Mouse (Mus musculus): ENCODE data around the gene Srrd. TPM values are rescaled to one million over a fixed set of nuclear protein-coding genes. Genes with fewer than 3 reads are reported as not detected.

Srrd gene
- total and polyA plus RNA-seq, 3 experiments: 18.5 to 28.0 (median 21.3) TPM

DNA sequence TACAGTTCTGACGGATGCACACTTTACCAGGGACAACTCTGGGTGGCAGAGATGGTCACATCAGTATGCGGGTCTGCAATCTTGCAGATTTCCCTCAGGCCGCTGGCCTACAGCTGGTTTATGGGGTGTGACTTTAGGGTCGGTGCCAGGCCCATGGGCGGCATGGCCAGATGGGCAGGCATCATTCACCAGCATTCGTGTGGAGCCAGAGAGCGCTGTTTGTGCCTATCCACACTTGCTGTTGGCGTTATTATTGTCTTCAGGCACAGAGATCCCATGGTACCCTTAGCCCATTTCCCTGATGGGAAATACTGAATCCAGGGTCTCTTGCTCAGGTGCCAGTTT, 52.3 kb downstream of the Srrd start:
- no peak for DNase-seq (ENCODE audit: low spot score)
- Histone ChIP-seq H3K36me3 (replicated peaks) (peaks cover 83% of the 10 kb centered on the region), H3K4me3 (ENCODE audit: low read depth, low read length) (no peak overlapping the region), H3K4me1 (ENCODE audit: insufficient read depth, low read depth, low read length) (peaks cover 98% of the 10 kb centered on the region), H3K27me3 (ENCODE audit: insufficient read depth, low read length) (no peaks in the 10 kb centered on the region), H3K9me3 (replicated peaks) (no peaks in the 10 kb centered on the region)
- TF ChIP-seq CTCF (IDR thresholded peaks at IDR 0.05; ENCODE audit: low read depth, low read length): no peak
- TF ChIP-seq GATA2 (IDR thresholded peaks at IDR 0.05; ENCODE audit: borderline replicate concordance, low read depth, low read length): no peak
- no peak for TF ChIP-seq POLR2AphosphoS5 (IDR thresholded peaks at IDR 0.05; ENCODE audit: insufficient replicate concordance, low read depth, low read length)
- no peak for TF ChIP-seq GATA1 (IDR thresholded peaks at IDR 0.05; ENCODE audit: borderline replicate concordance, low read length)
- no peak for ATAC-seq (ENCODE audit: extremely low read depth, insufficient number of reproducible peaks, low FRiP score, poor library complexity, severe bottlenecking)

DNA sequence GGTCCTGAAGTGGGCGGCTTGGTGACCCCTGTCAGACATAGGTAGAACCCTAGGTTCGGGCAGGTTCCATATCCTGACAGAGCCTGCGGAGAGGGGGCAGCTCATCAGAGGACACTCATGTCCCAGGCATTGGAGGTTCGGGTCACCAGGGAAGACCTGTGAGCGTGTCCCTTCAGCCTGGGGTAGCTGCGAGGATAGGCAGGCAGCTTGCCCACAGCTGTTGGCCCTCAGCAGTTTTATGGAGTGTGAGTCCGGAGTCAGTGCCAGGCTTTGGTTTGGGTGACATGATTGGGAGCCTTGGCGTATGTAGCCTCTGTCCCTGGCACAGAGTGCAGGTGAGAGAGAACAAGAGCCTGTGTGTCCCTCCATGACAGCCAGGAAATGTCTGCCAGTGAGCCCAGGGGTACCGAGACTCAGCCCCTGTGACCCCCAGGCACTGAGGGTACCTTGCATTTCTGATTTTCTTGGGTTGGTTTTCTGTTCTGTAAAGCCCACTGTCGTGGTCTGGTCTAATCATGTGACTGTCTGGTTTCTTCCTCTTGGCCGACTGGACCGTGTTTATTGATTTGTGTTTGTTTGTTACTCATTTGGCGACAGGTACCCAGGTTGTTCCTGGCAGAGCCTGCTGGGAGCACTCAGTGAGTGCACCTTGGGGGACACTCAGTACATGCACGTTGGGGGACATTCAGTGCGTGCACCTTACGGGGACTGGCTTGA, 52.9 kb downstream of the Srrd start:
- Histone ChIP-seq H3K4me3 (ENCODE audit: low read depth, low read length) (no peak overlapping the region), H3K36me3 (replicated peaks) (peaks cover 83% of the 10 kb centered on the region), H3K4me1 (ENCODE audit: insufficient read depth, low read depth, low read length) (peaks cover 98% of the 10 kb centered on the region)

DNA sequence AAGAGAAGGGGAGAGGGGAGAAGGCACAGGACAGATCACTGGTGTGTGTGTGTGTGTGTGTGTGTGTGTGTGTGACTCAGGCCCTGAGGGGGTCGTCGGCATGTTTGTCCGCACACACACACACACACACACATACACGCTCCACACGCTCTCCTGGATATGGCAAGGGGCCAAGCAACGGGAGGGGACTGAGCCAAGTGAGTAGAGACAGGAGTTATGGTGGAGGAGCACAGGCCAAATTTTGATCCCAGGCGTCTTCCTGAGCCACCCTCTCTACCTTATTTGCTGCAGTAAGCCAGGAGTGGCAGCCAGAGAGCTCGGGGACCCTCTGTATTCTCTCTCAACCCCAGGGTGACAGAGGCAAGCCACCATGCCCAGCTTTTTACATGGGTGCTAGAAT, 53.6 kb downstream of the Srrd start:
- ATAC-seq (ENCODE audit: extremely low read depth, insufficient number of reproducible peaks, low FRiP score, poor library complexity, severe bottlenecking) (no peak), DNase-seq (ENCODE audit: low spot score) (no peak)
- peaks cover 83% of the 10 kb centered on the region for H3K36me3 ChIP-seq (replicated peaks)
- no peak overlapping the region; the same call in 1 of the 2 replicates for H3K4me3 ChIP-seq (ENCODE audit: low read depth, low read length)
- TF ChIP-seq TAL1 (conservative IDR thresholded peaks at IDR 0.05; ENCODE audit: low read depth, low read length) (no peak), GATA1 (IDR thresholded peaks at IDR 0.05; ENCODE audit: borderline replicate concordance, low read length) (no peak), CTCF (IDR thresholded peaks at IDR 0.05; ENCODE audit: low read depth, low read length) (no peak), POLR2AphosphoS5 (IDR thresholded peaks at IDR 0.05; ENCODE audit: insufficient replicate concordance, low read depth, low read length) (no peak), GATA2 (IDR thresholded peaks at IDR 0.05; ENCODE audit: borderline replicate concordance, low read depth, low read length) (no peak)
- no peaks in the 10 kb centered on the region for H3K9me3 ChIP-seq (replicated peaks)
- H3K4me1 ChIP-seq (ENCODE audit: insufficient read depth, low read depth, low read length): peaks cover 98% of the 10 kb centered on the region
- H3K27me3 ChIP-seq (ENCODE audit: insufficient read depth, low read length): no peaks in the 10 kb centered on the region

More for the DNA sequence above, 52.9 kb downstream of the Srrd start:
- Histone ChIP-seq H3K27me3 (ENCODE audit: insufficient read depth, low read length) (no peaks in the 10 kb centered on the region), H3K9me3 (replicated peaks) (no peaks in the 10 kb centered on the region)
- no peak for ATAC-seq (ENCODE audit: extremely low read depth, insufficient number of reproducible peaks, low FRiP score, poor library complexity, severe bottlenecking)
- no peak for DNase-seq (ENCODE audit: low spot score)
- TF ChIP-seq POLR2AphosphoS5 (IDR thresholded peaks at IDR 0.05; ENCODE audit: insufficient replicate concordance, low read depth, low read length): no peak
- no peak for TF ChIP-seq GATA2 (IDR thresholded peaks at IDR 0.05; ENCODE audit: borderline replicate concordance, low read depth, low read length)
- TF ChIP-seq CTCF (IDR thresholded peaks at IDR 0.05; ENCODE audit: low read depth, low read length): no peak
- no peak for TF ChIP-seq TAL1 (conservative IDR thresholded peaks at IDR 0.05; ENCODE audit: low read depth, low read length)
- no peak for TF ChIP-seq GATA1 (IDR thresholded peaks at IDR 0.05; ENCODE audit: borderline replicate concordance, low read length)

DNA sequence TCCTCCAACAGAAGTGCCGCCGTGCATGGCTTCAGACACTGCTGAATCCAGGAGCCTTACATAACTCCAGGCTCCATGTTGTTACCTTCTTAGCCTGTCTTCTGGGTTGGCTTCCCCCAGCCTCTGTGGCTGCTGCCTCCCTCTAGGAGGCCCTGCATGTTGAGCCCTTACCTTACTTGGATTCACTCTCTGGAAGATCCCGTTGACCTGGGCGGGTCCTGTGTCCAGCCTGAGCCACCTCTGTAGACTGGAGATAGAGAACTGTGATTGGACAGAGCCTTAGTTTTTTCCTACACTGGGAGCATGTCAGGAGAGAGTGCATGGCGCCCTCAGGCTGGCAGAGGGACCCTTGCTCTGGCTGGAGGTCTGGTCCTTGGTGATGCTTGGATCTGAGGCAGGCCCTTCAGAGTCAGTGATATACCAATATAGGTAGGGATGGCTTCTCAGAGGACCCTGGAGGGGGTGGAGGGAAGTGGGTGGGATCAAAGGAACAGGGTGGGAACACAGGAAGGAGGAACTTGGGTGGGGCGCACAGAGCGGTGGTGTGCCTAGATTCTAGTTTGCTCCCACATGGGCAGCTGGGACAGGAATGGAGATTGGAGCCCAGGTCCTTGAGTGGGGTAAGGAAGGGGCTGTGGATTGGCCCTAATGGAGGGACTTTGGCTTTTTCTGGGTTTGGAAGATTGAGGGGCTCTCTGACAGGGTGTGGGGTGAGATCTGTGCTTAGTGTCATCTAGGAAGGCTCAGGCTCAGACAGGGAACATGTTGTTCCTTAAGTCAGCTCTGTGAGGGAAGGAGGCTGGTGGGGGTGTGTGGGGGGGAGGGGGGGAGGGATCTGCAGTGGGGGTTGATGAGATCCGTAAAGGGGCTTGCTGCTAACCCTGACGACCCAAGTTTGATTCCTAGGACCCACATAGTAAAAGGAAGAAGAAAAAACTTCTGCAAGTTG, 54.4 kb downstream of the Srrd start:
- Histone ChIP-seq H3K27me3 (ENCODE audit: insufficient read depth, low read length) (no peaks in the 10 kb centered on the region), H3K4me3 (ENCODE audit: low read depth, low read length) (peak overlapping the region; percentile 43; the same call in 1 of the 2 replicates), H3K4me1 (ENCODE audit: insufficient read depth, low read depth, low read length) (peaks cover 98% of the 10 kb centered on the region), H3K9me3 (replicated peaks) (no peaks in the 10 kb centered on the region), H3K36me3 (replicated peaks) (peaks cover 86% of the 10 kb centered on the region)
- no peak for DNase-seq (ENCODE audit: low spot score)
- no peak for ATAC-seq (ENCODE audit: extremely low read depth, insufficient number of reproducible peaks, low FRiP score, poor library complexity, severe bottlenecking)
- TF ChIP-seq POLR2AphosphoS5 (IDR thresholded peaks at IDR 0.05; ENCODE audit: insufficient replicate concordance, low read depth, low read length): no peak
- no peak for TF ChIP-seq CTCF (IDR thresholded peaks at IDR 0.05; ENCODE audit: low read depth, low read length)
- TF ChIP-seq TAL1 (conservative IDR thresholded peaks at IDR 0.05; ENCODE audit: low read depth, low read length): no peak
- no peak for TF ChIP-seq GATA2 (IDR thresholded peaks at IDR 0.05; ENCODE audit: borderline replicate concordance, low read depth, low read length)
- TF ChIP-seq GATA1 (IDR thresholded peaks at IDR 0.05; ENCODE audit: borderline replicate concordance, low read length): no peak

DNA sequence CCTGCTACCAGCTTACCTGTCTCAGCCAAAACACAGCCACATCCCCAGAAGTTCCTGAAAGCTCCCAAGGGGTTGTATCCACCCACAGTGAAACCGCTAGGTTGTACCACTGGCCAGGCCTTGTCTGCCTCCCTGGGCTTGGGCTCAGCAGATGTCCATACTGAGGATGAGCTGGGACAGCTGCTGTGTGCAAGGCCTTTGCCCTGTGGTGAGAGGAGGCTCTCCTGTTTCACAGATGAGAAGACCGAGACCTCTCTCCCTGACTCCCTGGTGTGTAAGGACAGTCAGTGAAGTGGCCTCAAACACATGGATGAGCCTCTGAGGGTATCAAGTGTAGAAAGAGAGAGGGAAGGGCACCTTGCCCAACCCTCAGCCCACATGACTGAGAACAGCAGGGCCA, 55.2 kb downstream of the Srrd start:
- H3K9me3 ChIP-seq (replicated peaks): no peaks in the 10 kb centered on the region
- peaks cover 86% of the 10 kb centered on the region for H3K36me3 ChIP-seq (replicated peaks)
- ATAC-seq (ENCODE audit: extremely low read depth, insufficient number of reproducible peaks, low FRiP score, poor library complexity, severe bottlenecking) (no peak), DNase-seq (ENCODE audit: low spot score) (no peak)
- TF ChIP-seq GATA1 (IDR thresholded peaks at IDR 0.05; ENCODE audit: borderline replicate concordance, low read length) (no peak), TAL1 (conservative IDR thresholded peaks at IDR 0.05; ENCODE audit: low read depth, low read length) (no peak), GATA2 (IDR thresholded peaks at IDR 0.05; ENCODE audit: borderline replicate concordance, low read depth, low read length) (no peak), CTCF (IDR thresholded peaks at IDR 0.05; ENCODE audit: low read depth, low read length) (no peak), POLR2AphosphoS5 (IDR thresholded peaks at IDR 0.05; ENCODE audit: insufficient replicate concordance, low read depth, low read length) (no peak)
- peak overlapping the region; percentile 43; the same call in 1 of the 2 replicates for H3K4me3 ChIP-seq (ENCODE audit: low read depth, low read length)
- peaks cover 98% of the 10 kb centered on the region for H3K4me1 ChIP-seq (ENCODE audit: insufficient read depth, low read depth, low read length)
- H3K27me3 ChIP-seq (ENCODE audit: insufficient read depth, low read length): no peaks in the 10 kb centered on the region

Other genes with a start within 250 kb of the Srrd start
- gene Cryba4, start 90.5 kb downstream of the Srrd start, total RNA-seq (2014; fragmentation: Nextera tagmentation): not detected in 2 replicates
- gene Cryba4, start 90.5 kb downstream of the Srrd start, total RNA-seq (2017): 0.98 TPM in 1 of 2 replicates, not detected in the other
- gene Cryba4, start 90.5 kb downstream of the Srrd start, polyA plus RNA-seq (2012): 0.43 and 0.63 TPM in 2 replicates
- gene Crybb1, start 87.2 kb downstream of the Srrd start, total RNA-seq (2014; fragmentation: Nextera tagmentation): not detected in 2 replicates
- gene Crybb1, start 87.2 kb downstream of the Srrd start, total RNA-seq (2017): not detected in 2 replicates
- gene Crybb1, start 87.2 kb downstream of the Srrd start, polyA plus RNA-seq (2012): 0.14 TPM in 1 of 2 replicates, not detected in the other
- 43.7 and 55.7 TPM in 2 replicates for gene Tpst2, start 66.3 kb downstream of the Srrd start, total RNA-seq (2014; fragmentation: Nextera tagmentation)
- gene Tpst2, start 66.3 kb downstream of the Srrd start, total RNA-seq (2017): 32.9 and 37.3 TPM in 2 replicates
- 103 and 156 TPM in 2 replicates for gene Tpst2, start 66.3 kb downstream of the Srrd start, polyA plus RNA-seq (2012)
- gene Tfip11, start 16.7 kb downstream of the Srrd start, total RNA-seq (2014; fragmentation: Nextera tagmentation): 19.4 and 21.7 TPM in 2 replicates
- 14.9 and 19.4 TPM in 2 replicates for gene Tfip11, start 16.7 kb downstream of the Srrd start, total RNA-seq (2017)
- gene Tfip11, start 16.7 kb downstream of the Srrd start, polyA plus RNA-seq (2012): 54.1 and 58.2 TPM in 2 replicates
- gene Hps4, start within 50 bp of the Srrd start, total RNA-seq (2014; fragmentation: Nextera tagmentation): 31.7 and 33.8 TPM in 2 replicates
- gene Hps4, start within 50 bp of the Srrd start, total RNA-seq (2017): 16.7 and 21.5 TPM in 2 replicates
- gene Hps4, start within 50 bp of the Srrd start, polyA plus RNA-seq (2012): 40.7 and 47.7 TPM in 2 replicates
- gene Gm6583, start 13.0 kb upstream of the Srrd start, total RNA-seq (2014; fragmentation: Nextera tagmentation): not detected in 2 replicates
- not detected in 2 replicates for gene Gm6583, start 13.0 kb upstream of the Srrd start, total RNA-seq (2017)
- gene Gm6583, start 13.0 kb upstream of the Srrd start, polyA plus RNA-seq (2012): not detected in 2 replicates
- gene Asphd2, start 51.8 kb upstream of the Srrd start, total RNA-seq (2014; fragmentation: Nextera tagmentation): not detected in 2 replicates
- gene Asphd2, start 51.8 kb upstream of the Srrd start, total RNA-seq (2017): 0.12 and 0.16 TPM in 2 replicates
- not detected in 2 replicates for gene Asphd2, start 51.8 kb upstream of the Srrd start, polyA plus RNA-seq (2012)
- gene Gm6588, start 106.4 kb upstream of the Srrd start, total RNA-seq (2014; fragmentation: Nextera tagmentation): not detected in 2 replicates
- gene Gm6588, start 106.4 kb upstream of the Srrd start, total RNA-seq (2017): 0.16 TPM in 1 of 2 replicates, not detected in the other
- not detected in 2 replicates for gene Gm6588, start 106.4 kb upstream of the Srrd start, polyA plus RNA-seq (2012)
- gene Sez6l, start 234.1 kb upstream of the Srrd start, total RNA-seq (2014; fragmentation: Nextera tagmentation): not detected in 2 replicates
- 0.06 and 0.11 TPM in 2 replicates for gene Sez6l, start 234.1 kb upstream of the Srrd start, total RNA-seq (2017)
- 0.01 TPM in 1 of 2 replicates, not detected in the other for gene Sez6l, start 234.1 kb upstream of the Srrd start, polyA plus RNA-seq (2012)